Mouse (Mus musculus): ENCODE measurements around the gene Rtp4. TPM values are rescaled to one million over a fixed set of nuclear protein-coding genes. Genes with fewer than 3 reads are reported as not detected.

Gene Rtp4
- polyA plus RNA-seq, 1 experiment from 2014 or later, result 5.5 TPM

GRCm38 (mm10) chr16:23497881-23498280, 22.2 kb upstream of the Rtp4 start:
- Histone ChIP-seq H3K9ac (replicated peaks) (no peak overlapping the region), H3K27ac (replicated peaks) (no peak overlapping the region), H3K9me3 (no peaks in the 10 kb centered on the region), H3K4me3 (no peak overlapping the region), H3K4me2 (replicated peaks) (no peak overlapping the region), H3K36me3 (peaks cover 17% of the 10 kb centered on the region), H3K27me3 (no peaks in the 10 kb centered on the region), H3K4me1 (peaks cover 19% of the 10 kb centered on the region)
- ATAC-seq (replicated peaks), result no peak
- 71% methylated on average over 1 of the region's 1 CpGs for WGBS

- Histone ChIP-seq H3K36me3 (peaks cover 10% of the 10 kb centered on the region), H3K9ac (replicated peaks) (no peak overlapping the region), H3K4me1 (peaks cover 20% of the 10 kb centered on the region), H3K27me3 (no peaks in the 10 kb centered on the region), H3K4me2 (replicated peaks) (no peak overlapping the region), H3K9me3 (no peaks in the 10 kb centered on the region), H3K4me3 (no peak overlapping the region), H3K27ac (replicated peaks) (no peak overlapping the region)
- 81% methylated on average over 7 of the region's 7 CpGs for WGBS
- ATAC-seq (replicated peaks), result no peak
These were observed 21.4 kb upstream of the Rtp4 start for GRCm38 (mm10) chr16:23498691-23499131.

GRCm38 (mm10) chr16:23500558-23500957, 19.5 kb upstream of the Rtp4 start:
- Histone ChIP-seq H3K27ac (replicated peaks) (no peak overlapping the region), H3K36me3 (no peaks in the 10 kb centered on the region), H3K27me3 (no peaks in the 10 kb centered on the region), H3K4me3 (no peak overlapping the region), H3K4me2 (replicated peaks) (no peak overlapping the region), H3K9ac (replicated peaks) (no peak overlapping the region), H3K4me1 (peaks cover 38% of the 10 kb centered on the region), H3K9me3 (no peaks in the 10 kb centered on the region)
- WGBS, result 91% methylated on average over 5 of the region's 5 CpGs
- ATAC-seq (replicated peaks), result no peak

- no peak for ATAC-seq (replicated peaks)
- no peak overlapping the region for H3K9ac ChIP-seq (replicated peaks)
- H3K9me3 ChIP-seq, result no peaks in the 10 kb centered on the region
- H3K4me2 ChIP-seq (replicated peaks), result no peak overlapping the region
- H3K4me1 ChIP-seq, result peaks cover 46% of the 10 kb centered on the region
- no peaks in the 10 kb centered on the region for H3K27me3 ChIP-seq
- no peaks in the 10 kb centered on the region for H3K36me3 ChIP-seq
- H3K27ac ChIP-seq (replicated peaks), result no peak overlapping the region
- 93% methylated on average over 2 of the region's 2 CpGs for whole genome bisulfite sequencing
- no peak overlapping the region for H3K4me3 ChIP-seq
These were observed 18.8 kb upstream of the Rtp4 start for GRCm38 (mm10) chr16:23501288-23501687.

GRCm38 (mm10) chr16:23502478-23502877, 17.6 kb upstream of the Rtp4 start:
- no peak for ATAC-seq (replicated peaks)
- H3K9me3 ChIP-seq, result no peaks in the 10 kb centered on the region
- no peaks in the 10 kb centered on the region for H3K36me3 ChIP-seq
- H3K4me3 ChIP-seq, result no peak overlapping the region
- no peak overlapping the region for H3K9ac ChIP-seq (replicated peaks)
- H3K4me1 ChIP-seq, result peaks cover 43% of the 10 kb centered on the region
- no peaks in the 10 kb centered on the region for H3K27me3 ChIP-seq
- H3K4me2 ChIP-seq (replicated peaks), result no peak overlapping the region
- 81% methylated on average over 3 of the region's 3 CpGs for WGBS
- H3K27ac ChIP-seq (replicated peaks), result no peak overlapping the region

- H3K27ac ChIP-seq (replicated peaks), result no peak overlapping the region
- 62% methylated on average over 4 of the region's 4 CpGs for WGBS
- peaks cover 36% of the 10 kb centered on the region for H3K4me1 ChIP-seq
These were observed 16.7 kb upstream of the Rtp4 start for GRCm38 (mm10) chr16:23503351-23503750.

GRCm38 (mm10) chr16:23504320-23504744, 15.8 kb upstream of the Rtp4 start:
- Histone ChIP-seq H3K27me3 (no peaks in the 10 kb centered on the region), H3K4me2 (replicated peaks) (no peak overlapping the region; the same call in 1 of the 2 replicates), H3K4me3 (no peak overlapping the region), H3K9me3 (no peaks in the 10 kb centered on the region), H3K9ac (replicated peaks) (no peak overlapping the region), H3K4me1 (peaks cover 29% of the 10 kb centered on the region), H3K36me3 (peaks cover 4% of the 10 kb centered on the region; the same call in 1 of the 2 replicates), H3K27ac (replicated peaks) (peak overlapping the region; percentile 69)
- peak; percentile 83 for ATAC-seq (replicated peaks)
- WGBS, result 5% methylated on average over 3 of the region's 3 CpGs

More at GRCm38 (mm10) chr16:23503351-23503750, 16.7 kb upstream of the Rtp4 start:
- no peak overlapping the region for H3K9ac ChIP-seq (replicated peaks)
- no peak for ATAC-seq (replicated peaks)
- H3K27me3 ChIP-seq, result no peaks in the 10 kb centered on the region
- no peak overlapping the region for H3K4me3 ChIP-seq
- H3K9me3 ChIP-seq, result no peaks in the 10 kb centered on the region
- no peaks in the 10 kb centered on the region for H3K36me3 ChIP-seq
- H3K4me2 ChIP-seq (replicated peaks), result no peak overlapping the region

- peaks cover 29% of the 10 kb centered on the region for H3K4me1 ChIP-seq
- H3K9me3 ChIP-seq, result no peaks in the 10 kb centered on the region
- ATAC-seq (replicated peaks), result no peak
- H3K27me3 ChIP-seq, result no peaks in the 10 kb centered on the region
- no peak overlapping the region for H3K4me2 ChIP-seq (replicated peaks)
- H3K27ac ChIP-seq (replicated peaks), result peak overlapping the region; percentile 69
- 76% methylated on average over 11 of the region's 11 CpGs for WGBS
- H3K36me3 ChIP-seq, result peaks cover 7% of the 10 kb centered on the region; the same call in 1 of the 2 replicates
- no peak overlapping the region for H3K9ac ChIP-seq (replicated peaks)
- no peak overlapping the region for H3K4me3 ChIP-seq
These were observed 14.0 kb upstream of the Rtp4 start for GRCm38 (mm10) chr16:23505904-23506687.

GRCm38 (mm10) chr16:23511166-23511935, 8.7 kb upstream of the Rtp4 start:
- no peaks in the 10 kb centered on the region for H3K27me3 ChIP-seq
- peaks cover 26% of the 10 kb centered on the region for H3K36me3 ChIP-seq
- no peak overlapping the region for H3K27ac ChIP-seq (replicated peaks)
- H3K4me3 ChIP-seq, result no peak overlapping the region
- ATAC-seq (replicated peaks), result no peak
- peaks cover 13% of the 10 kb centered on the region for H3K4me1 ChIP-seq
- no peak overlapping the region for H3K9ac ChIP-seq (replicated peaks)
- H3K9me3 ChIP-seq, result no peaks in the 10 kb centered on the region
- 83% methylated on average over 4 of the region's 4 CpGs for WGBS
- no peak overlapping the region for H3K4me2 ChIP-seq (replicated peaks)

- H3K27ac ChIP-seq (replicated peaks), result no peak overlapping the region
- 93% methylated on average over 1 of the region's 1 CpGs for WGBS
- no peak for ATAC-seq (replicated peaks)
- H3K36me3 ChIP-seq, result peaks cover 26% of the 10 kb centered on the region
- no peak overlapping the region for H3K4me3 ChIP-seq
- peaks cover 32% of the 10 kb centered on the region for H3K4me1 ChIP-seq
- H3K4me2 ChIP-seq (replicated peaks), result no peak overlapping the region
- H3K27me3 ChIP-seq, result no peaks in the 10 kb centered on the region
- H3K9ac ChIP-seq (replicated peaks), result no peak overlapping the region
- no peaks in the 10 kb centered on the region for H3K9me3 ChIP-seq
These were observed 6.7 kb upstream of the Rtp4 start for GRCm38 (mm10) chr16:23513401-23513800.

- H3K4me1 ChIP-seq, result peaks cover 48% of the 10 kb centered on the region
- 28% methylated on average over 3 of the region's 3 CpGs for WGBS
- ATAC-seq (replicated peaks), result no peak
- no peaks in the 10 kb centered on the region for H3K27me3 ChIP-seq
- H3K9ac ChIP-seq (replicated peaks), result no peak overlapping the region
- peak overlapping the region; percentile 98 for H3K27ac ChIP-seq (replicated peaks)
- H3K4me2 ChIP-seq (replicated peaks), result peak overlapping the region; percentile 10; the same call in 1 of the 2 replicates
- no peak overlapping the region for H3K4me3 ChIP-seq
- H3K9me3 ChIP-seq, result no peaks in the 10 kb centered on the region
- peaks cover 21% of the 10 kb centered on the region for H3K36me3 ChIP-seq
These were observed 4.3 kb upstream of the Rtp4 start for GRCm38 (mm10) chr16:23515766-23516165.

GRCm38 (mm10) chr16:23516606-23517005, 3.5 kb upstream of the Rtp4 start:
- Histone ChIP-seq H3K36me3 (peaks cover 15% of the 10 kb centered on the region), H3K9ac (replicated peaks) (no peak overlapping the region), H3K27me3 (no peaks in the 10 kb centered on the region), H3K27ac (replicated peaks) (peak overlapping the region; percentile 98), H3K9me3 (no peaks in the 10 kb centered on the region), H3K4me2 (replicated peaks) (0 out of 2 replicates have a peak overlapping the region, but pooled peaks have one; percentile 71), H3K4me3 (no peak overlapping the region), H3K4me1 (peaks cover 57% of the 10 kb centered on the region)
- ATAC-seq (replicated peaks), result no peak
- WGBS, result 50% methylated on average over 2 of the region's 2 CpGs

Data from forebrain, embryonic 15.5 days (tissue).